Comparison of ENCODE assay signal across 18 mouse cellular contexts in the genomic region with DNA sequence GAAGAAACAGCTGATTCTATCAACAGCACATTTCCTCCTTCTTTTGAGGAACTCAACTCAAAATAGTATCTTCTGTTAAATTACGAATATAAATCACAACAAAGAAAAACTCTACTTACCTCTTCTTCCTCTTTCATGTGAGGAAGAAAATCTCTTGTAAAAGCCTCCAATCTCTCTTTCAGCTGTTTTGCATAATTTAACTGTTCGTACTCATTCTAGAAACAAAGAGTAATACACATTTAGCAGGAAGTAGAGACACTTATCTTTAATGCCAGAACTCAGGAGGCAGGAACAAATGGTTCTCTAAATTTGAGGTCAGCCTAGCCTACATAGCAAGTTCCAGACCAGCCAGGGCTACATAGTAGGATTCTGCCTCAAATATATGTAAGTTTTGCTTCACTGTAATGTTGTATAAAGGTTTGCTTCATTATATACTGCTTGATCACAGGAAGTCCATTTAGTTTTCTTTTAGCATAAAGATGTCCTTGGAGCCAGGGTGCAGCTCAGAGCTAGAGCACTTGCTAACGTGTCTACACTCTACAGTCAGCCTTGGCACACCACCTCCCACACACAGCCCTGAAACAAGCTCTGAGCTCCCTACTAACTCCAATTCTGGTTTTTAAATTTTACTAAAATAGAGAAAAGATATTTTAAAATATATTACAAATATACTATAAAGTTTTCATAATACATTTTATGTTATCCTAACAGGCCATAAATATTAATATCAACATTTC. TPM values are rescaled to one million over a fixed set of nuclear protein-coding genes. Genes with fewer than 3 reads are reported as not detected.
A peak's percentile ranks its signal among the peaks of the same experiment; 100 is the strongest.
DNase-seq lines count a peak whose midpoint lies in the region; TF ChIP-seq lines count a peak whose summit lies in the region.
"Had no signal": no experiment of that assay in that cellular context is flagged by ENCODE, and none has a peak within 500 bp of the region (broad histone marks: within the 10 kb centered on the region; RNA-seq: fewer than 3 reads in every experiment).

No protein-coding gene starts in this region.

- no peaks in the 10 kb centered on the region for H3K27me3 ChIP-seq in MEL (ENCODE audit: control insufficient read depth in 1 of 2, insufficient read depth in 2 of 2, low read length in 2 of 2)
- H3K27me3 ChIP-seq: embryonic facial prominence, embryonic 15.5 days; midbrain, embryonic 15.5 days had no signal

- 32% methylated on average over 3 of the region's 3 CpGs for WGBS in macrophage (ENCODE audit: missing documents)

- DNase-seq in right cerebral cortex, adult 18-20 months, result peak; percentile 52
- DNase-seq in right cerebral cortex, postnatal 14 days, result no peak
- peak; percentile 78 for DNase-seq in MEL (ENCODE audit: low read depth, low spot score)
- DNase-seq in telencephalon, adult 2 months (ENCODE audit: low read depth, low spot score), result peak; percentile 42
- no peak for DNase-seq in adrenal gland, postnatal 4 days (ENCODE audit: low spot score in 2 of 2)
- DNase-seq in gastrocnemius, postnatal 25 days, result no peak
- DNase-seq: cerebellum, postnatal 14 days; gastrocnemius, postnatal 36 days; kidney, adult 11 months; left cerebral cortex, postnatal 4 days; liver had no signal

- peaks cover 0 to 8% of the 10 kb centered on the region in 2 experiments; a peak in 1 of 4 replicates for H3K4me1 ChIP-seq in MEL (ENCODE audit: control insufficient read depth in 1 of 2, insufficient read depth in 2 of 2, low read length in 2 of 2)
- H3K4me1 ChIP-seq: embryonic facial prominence, embryonic 15.5 days; heart, embryonic 10.5 days; midbrain, embryonic 15.5 days had no signal

- H3K9me3 ChIP-seq in MEL (replicated peaks; ENCODE audit: insufficient read depth, low read length), result no peaks in the 10 kb centered on the region
- H3K9me3 ChIP-seq: embryonic facial prominence, embryonic 15.5 days; heart, embryonic 10.5 days; midbrain, embryonic 15.5 days had no signal

- no peak for TF ChIP-seq CTCF in MEL (IDR thresholded peaks at IDR 0.05 in 2 of 3, conservative IDR thresholded peaks at IDR 0.05 in 1 of 3; ENCODE audit: control insufficient read depth in 1 of 3, insufficient read depth in 1 of 3, low read depth in 2 of 3, low read length in 3 of 3, poor library complexity in 1 of 3, severe bottlenecking in 1 of 3)

- TF ChIP-seq EP300 in MEL (IDR thresholded peaks at IDR 0.05; ENCODE audit: low read depth in 1 of 2, low read length in 2 of 2), result peak; percentile 73 to 75

- H3K27ac ChIP-seq in MEL (ENCODE audit: control insufficient read depth, low read depth, low read length) (no peak overlapping the region), macrophage (peak overlapping the region; percentile 70)
- H3K27ac ChIP-seq: embryonic facial prominence, embryonic 15.5 days; heart, embryonic 10.5 days; midbrain, embryonic 15.5 days had no signal

- H3K4me3 ChIP-seq in MEL (ENCODE audit: control insufficient read depth in 1 of 2, insufficient read depth in 1 of 2, low read depth in 2 of 2, low read length in 2 of 2) (no peak overlapping the region), macrophage (ENCODE audit: inconsistent target) (no peak overlapping the region)
- H3K4me3 ChIP-seq: embryonic facial prominence, embryonic 15.5 days; heart, embryonic 10.5 days; layer of hippocampus, adult 2 months; midbrain, embryonic 15.5 days had no signal

- H3K36me3 ChIP-seq in MEL (ENCODE audit: control insufficient read depth in 1 of 2, insufficient read depth in 2 of 2, low read length in 2 of 2) (peaks cover 27 to 32% of the 10 kb centered on the region in 2 experiments), macrophage (ENCODE audit: inconsistent target) (peaks cover 27% of the 10 kb centered on the region)

- no peak for TF ChIP-seq RAD21 in MEL (IDR thresholded peaks at IDR 0.05; ENCODE audit: low read depth, low read length)

- no peak overlapping the region for H3K9ac ChIP-seq in MEL (ENCODE audit: control insufficient read depth, low read depth, low read length, poor library complexity, severe bottlenecking)
- H3K9ac ChIP-seq: embryonic facial prominence, embryonic 15.5 days; midbrain, embryonic 15.5 days had no signal

- TF ChIP-seq POLR2A in MEL (IDR thresholded peaks at IDR 0.05; ENCODE audit: control insufficient read depth in 1 of 2, insufficient read depth in 1 of 2, low read depth in 1 of 2, low read length in 2 of 2, poor library complexity in 1 of 2), result no peak

- peaks cover 11% of the 10 kb centered on the region for H3K79me2 ChIP-seq in MEL (ENCODE audit: control insufficient read depth, insufficient read depth, low read length, poor library complexity)
- H3K79me2 ChIP-seq in macrophage (ENCODE audit: inconsistent target), result peaks cover 69% of the 10 kb centered on the region

TF ChIP-seq in MEL, 35 proteins besides CTCF, POLR2A, EP300 and RAD21:
- TF ChIP-seq SIN3A (IDR thresholded peaks at IDR 0.05; ENCODE audit: low read length) (peak; percentile 68), UBTF (IDR thresholded peaks at IDR 0.05; ENCODE audit: borderline replicate concordance, insufficient read depth, low read depth, low read length) (no peak), MYB (IDR thresholded peaks at IDR 0.05; ENCODE audit: low read depth, low read length) (no peak), JUND (IDR thresholded peaks at IDR 0.05; ENCODE audit: low read depth, low read length) (no peak), ZMIZ1 (IDR thresholded peaks at IDR 0.05; ENCODE audit: low read depth, low read length) (no peak), ZC3H11A (IDR thresholded peaks at IDR 0.05; ENCODE audit: low read depth, low read length) (no peak), RCOR1 (IDR thresholded peaks at IDR 0.05; ENCODE audit: low read depth, low read length) (peak; percentile 99), GATA1 (IDR thresholded peaks at IDR 0.05; ENCODE audit: low read depth, low read length) (peak; percentile 76), ETS1 (IDR thresholded peaks at IDR 0.05; ENCODE audit: low read depth, low read length) (peak; percentile 74), TAL1 (IDR thresholded peaks at IDR 0.05; ENCODE audit: low read length) (peak; percentile 85), MYC (IDR thresholded peaks at IDR 0.05; ENCODE audit: low read depth, low read length) (no peak), TCF12 (IDR thresholded peaks at IDR 0.05; ENCODE audit: low read depth, low read length) (peak; percentile 54; the same call in 1 of the 2 replicates)
TF ChIP-seq in MEL: peak in this region for 6.

RNA-seq across cellular contexts. Expression of gene Bst1, which starts 47.9 kb away (rescaled TPM):
- total RNA-seq in MEL (2012; rRNA removed), result not detected in 2 replicates
- polyA plus RNA-seq in MEL (2012; ENCODE audit: insufficient read depth in 1 of 2, insufficient read length in 2 of 2, low read depth in 1 of 2, low replicate concordance in 2 of 2, missing spikeins in 1 of 2), result not detected
- total RNA-seq in macrophage (2018; cell fraction: chromatin; rRNA removed), result 1 to 10 TPM in 12 of 26 experiments, under 1 TPM in 4, not detected in 10; 0.48 to 4.8 (median 1.8) TPM
- 10 to 100 TPM in 3 of 26 experiments, 1 to 10 TPM in 22, under 1 TPM in 1; 0.75 to 14.0 (median 3.3) TPM for total RNA-seq in macrophage (2018; cell fraction: cytosol; rRNA removed)
- 10 to 100 TPM in 3 of 26 experiments, 1 to 10 TPM in 18, under 1 TPM in 5; 0.52 to 13.9 (median 3.3) TPM for total RNA-seq in macrophage (2018; cell fraction: nucleus; rRNA removed)
- polyA plus RNA-seq in macrophage (2018), result 0.93 to 2.5 TPM (median 1.3 TPM) in 3 replicates
- total RNA-seq in adrenal gland, postnatal 4 days (2021), result 1 to 10 TPM in 1 of 2 experiments, under 1 TPM in 1; 0.67 to 1.6 TPM
- under 1 TPM in 1 of 2 experiments, not detected in 1; 0.21 TPM for total RNA-seq in gastrocnemius, postnatal 25 days (2021)
- total RNA-seq: layer of hippocampus, adult 2 months; left cerebral cortex, postnatal 4 days had no signal
- polyA plus RNA-seq: forebrain, embryonic 16.5 days; hindbrain, embryonic 11.5 days; midbrain, embryonic 15.5 days had no signal

RNA-seq across cellular contexts. Expression of gene Fbxl5, which starts 50.7 kb away (rescaled TPM):
- 25.7 and 29.4 TPM in 2 replicates for total RNA-seq in MEL (2012; rRNA removed)
- polyA plus RNA-seq in MEL (2012; ENCODE audit: insufficient read depth in 1 of 2, insufficient read length in 2 of 2, low read depth in 1 of 2, low replicate concordance in 2 of 2, missing spikeins in 1 of 2) (10 to 100 TPM in 1 of 2 experiments, not detected in 1; 22.8 TPM), macrophage (2018) (19.0 to 23.0 TPM (median 22.2 TPM) in 3 replicates)
- 100 to 1,000 TPM in 17 of 26 experiments, 10 to 100 TPM in 9; 35.9 to 184 (median 121) TPM for total RNA-seq in macrophage (2018; cell fraction: chromatin; rRNA removed)
- 10 to 100 TPM; 15.8 to 26.1 (median 21.5) TPM for total RNA-seq in macrophage (2018; cell fraction: cytosol; rRNA removed)
- total RNA-seq in macrophage (2018; cell fraction: nucleus; rRNA removed), result 100 to 1,000 TPM in 5 of 26 experiments, 10 to 100 TPM in 21; 27.5 to 166 (median 71.7) TPM
- 10 to 100 TPM; 65.3 to 74.3 TPM for total RNA-seq in adrenal gland, postnatal 4 days (2021)
- total RNA-seq in gastrocnemius, postnatal 25 days (2021), result 10 to 100 TPM; 26.6 to 27.4 TPM

Comparison
In these comparisons a context has a peak if more than half of its experiments do, and no peak if none do; other contexts are left out.
1. DNase-seq: peak in right cerebral cortex, adult 18-20 months (single experiment), MEL (single experiment) and telencephalon, adult 2 months (single experiment); none in right cerebral cortex, postnatal 14 days (single experiment), adrenal gland, postnatal 4 days (0 of 2) and gastrocnemius, postnatal 25 days (single experiment).